Mouse (Mus musculus): ENCODE results near the gene Chmp2b. TPM values are rescaled to one million over a fixed set of nuclear protein-coding genes. Genes with fewer than 3 reads are reported as not detected.
A peak's percentile ranks its signal among the peaks of the same experiment; 100 is the strongest.

Chmp2b gene
- polyA plus RNA-seq, 1 experiment: 45.3 TPM

GRCm38 (mm10) chr16:65514223-65514622, 48.3 kb downstream of the Chmp2b start:
- H3K4me1 ChIP-seq (ENCODE audit: control insufficient read depth, insufficient read depth, low read length): no peaks in the 10 kb centered on the region

DNA sequence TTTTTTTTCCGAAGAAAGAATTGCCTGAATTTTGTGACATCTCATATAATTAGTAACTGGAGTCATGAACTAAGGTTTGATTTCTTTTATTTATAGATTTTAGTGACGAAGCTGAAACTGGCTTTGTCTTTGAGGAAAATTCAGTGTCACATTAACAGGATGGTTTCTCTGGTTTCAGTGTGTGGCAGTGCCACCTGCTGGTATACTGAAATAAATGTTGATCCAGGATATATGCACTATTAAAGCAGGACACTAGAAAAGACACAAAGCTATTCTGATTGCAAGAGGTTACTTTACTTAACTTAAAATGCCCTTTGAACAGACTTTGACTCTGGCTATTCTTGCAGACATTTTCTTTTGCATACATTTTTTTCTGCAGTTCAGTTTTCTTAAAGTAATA, 65.5 kb downstream of the Chmp2b start:
- DNase-seq: peak in 1 of 2 experiments; percentile 8
- H3K27me3 ChIP-seq (ENCODE audit: control insufficient read depth, insufficient read depth, low read length): no peaks in the 10 kb centered on the region
- H3K4me3 ChIP-seq (replicated peaks; ENCODE audit: insufficient read depth, low read depth, low read length): no peak overlapping the region
- no peak for TF ChIP-seq POLR2A (IDR thresholded peaks at IDR 0.05; ENCODE audit: borderline replicate concordance, insufficient read depth, low read length)
- TF ChIP-seq CTCF (IDR thresholded peaks at IDR 0.05; ENCODE audit: borderline replicate concordance, insufficient read depth, low read depth, low read length): peak; percentile 27; the same call in 1 of the 2 replicates
- H3K4me1 ChIP-seq (ENCODE audit: control insufficient read depth, insufficient read depth, low read length): no peaks in the 10 kb centered on the region
- no peak overlapping the region for H3K27ac ChIP-seq (ENCODE audit: insufficient read depth, low read length)
- WGBS: 41% methylated on average over 2 of the region's 2 CpGs

More at GRCm38 (mm10) chr16:65514223-65514622, 48.3 kb downstream of the Chmp2b start:
- TF ChIP-seq CTCF (IDR thresholded peaks at IDR 0.05; ENCODE audit: borderline replicate concordance, insufficient read depth, low read depth, low read length) (no peak), POLR2A (IDR thresholded peaks at IDR 0.05; ENCODE audit: borderline replicate concordance, insufficient read depth, low read length) (no peak)
- no peak for DNase-seq
- Histone ChIP-seq H3K27ac (ENCODE audit: insufficient read depth, low read length) (no peak overlapping the region), H3K4me3 (replicated peaks; ENCODE audit: insufficient read depth, low read depth, low read length) (no peak overlapping the region), H3K27me3 (ENCODE audit: control insufficient read depth, insufficient read depth, low read length) (no peaks in the 10 kb centered on the region)
- 81% methylated on average over 7 of the region's 7 CpGs for WGBS

- DNase-seq: no peak
- no peaks in the 10 kb centered on the region for H3K4me1 ChIP-seq (ENCODE audit: control insufficient read depth, insufficient read depth, low read length)
- no peak overlapping the region for H3K4me3 ChIP-seq (replicated peaks; ENCODE audit: insufficient read depth, low read depth, low read length)
- TF ChIP-seq CTCF (IDR thresholded peaks at IDR 0.05; ENCODE audit: borderline replicate concordance, insufficient read depth, low read depth, low read length): no peak
- TF ChIP-seq POLR2A (IDR thresholded peaks at IDR 0.05; ENCODE audit: borderline replicate concordance, insufficient read depth, low read length): no peak
- H3K27ac ChIP-seq (ENCODE audit: insufficient read depth, low read length): no peak overlapping the region
- 85% methylated on average over 5 of the region's 5 CpGs for WGBS
- H3K27me3 ChIP-seq (ENCODE audit: control insufficient read depth, insufficient read depth, low read length): no peaks in the 10 kb centered on the region
These were observed 66.5 kb downstream of the Chmp2b start for GRCm38 (mm10) chr16:65496030-65496429.

Other genes starting within 250 kb of the Chmp2b start
- gene Pou1f1, start 42.2 kb downstream of the Chmp2b start, polyA plus RNA-seq (2012; rRNA removed): not detected in 2 replicates